Mouse (Mus musculus) stomach, embryonic 16.5 days (tissue): ENCODE results near the gene Stradb. TPM values are rescaled to one million over a fixed set of nuclear protein-coding genes. Genes with fewer than 3 reads are reported as not detected.

Source experiments
- ATAC-seq: fragments of 200-750 bp; cut with Nextera tagmentation; 2 replicates; pipeline ENCODE4 v1.8.0; 2017; ENCODE audit warnings: moderate number of reproducible peaks, moderate TSS enrichment; ENCODE audit not compliant: insufficient read depth, low FRiP score
- H3K27ac ChIP-seq: fragments of 300-500 bp; sonication (generic); 2 replicates; pipeline ENCODE4 v1.5.1; 2014; ENCODE audit warnings: low read length
- H3K27me3 ChIP-seq: fragments of 300-500 bp; sonication (generic); 2 replicates; pipeline ENCODE4 v1.6.1; 2014; ENCODE audit warnings: low read length, control low read depth, mixed read lengths; ENCODE audit not compliant: control insufficient read depth, insufficient read depth
- H3K36me3 ChIP-seq: fragments of 300-500 bp; sonication (generic); 2 replicates; pipeline ENCODE4 v1.6.1; 2014; ENCODE audit warnings: low read length; ENCODE audit not compliant: control insufficient read depth, insufficient read depth
- H3K4me1 ChIP-seq: fragments of 300-500 bp; sonication (generic); 2 replicates; pipeline ENCODE4 v1.6.1; 2014; ENCODE audit warnings: low read length, control low read depth, mixed read lengths; ENCODE audit not compliant: control insufficient read depth, insufficient read depth
- H3K4me2 ChIP-seq: fragments of 300-500 bp; sonication (generic); 2 replicates; pipeline ENCODE4 v1.6.1; 2014; ENCODE audit warnings: low read depth, low read length, mixed read lengths
- H3K4me3 ChIP-seq: fragments of 300-500 bp; sonication (generic); replicated peaks from 2 replicates; pipeline ENCODE4 v1.5.1; 2014; ENCODE audit warnings: mild to moderate bottlenecking, low read length
- H3K9ac ChIP-seq: fragments of 300-500 bp; sonication (generic); 2 replicates; pipeline ENCODE4 v1.6.1; 2014; ENCODE audit warnings: low read length
- H3K9me3 ChIP-seq: fragments of 300-500 bp; sonication (generic); replicated peaks from 2 replicates; pipeline ENCODE4 v1.6.1; 2016; ENCODE audit warnings: low read length, control low read depth; ENCODE audit not compliant: control insufficient read depth
- WGBS: fragments of 180-500 bp; shearing (Covaris S2); extraction: QIAGEN DNeasy Blood & Tissue Kit; methylation state at CpG from one replicate; pipeline ENCODE4 v1.1.7; 2014; 5-methylcytosine and 5-hydroxymethylcytosine counted together
- polyA plus RNA-seq: library from polyadenylated mRNA; unstranded; fragments of >200 nt; fragmentation: Nextera tagmentation; extraction: Ambion mirVana; gene quantifications from 2 replicates; pipeline ENCODE4 v1.2.1, GENCODE M21; 2015

Gene Stradb
- polyA plus RNA-seq, 1 experiment from 2014 or later = 23.3 TPM

GRCm38 (mm10) chr1:58972851-58973365, 414 bp upstream of the Stradb start:
- H3K36me3 ChIP-seq = no peaks in the 10 kb centered on the region
- H3K9ac ChIP-seq = peak overlapping the region; percentile 86
- H3K4me3 ChIP-seq = peak overlapping the region; percentile 97
- WGBS = under 1% methylated on average over 28 of the region's 28 CpGs
- H3K4me1 ChIP-seq = peaks cover 23% of the 10 kb centered on the region
- no peaks in the 10 kb centered on the region for H3K9me3 ChIP-seq
- ATAC-seq = peak; percentile 14
- peak overlapping the region; percentile 70 for H3K27ac ChIP-seq
- no peaks in the 10 kb centered on the region for H3K27me3 ChIP-seq
- H3K4me2 ChIP-seq = peak overlapping the region; percentile 62

- Histone ChIP-seq H3K9ac (no peak overlapping the region), H3K4me2 (no peak overlapping the region), H3K4me1 (no peaks in the 10 kb centered on the region), H3K27ac (no peak overlapping the region), H3K36me3 (peaks cover 8% of the 10 kb centered on the region; the same call in 1 of the 2 replicates), H3K27me3 (no peaks in the 10 kb centered on the region), H3K4me3 (no peak overlapping the region), H3K9me3 (no peaks in the 10 kb centered on the region)
- ATAC-seq = no peak
- 89% methylated on average over 3 of the region's 3 CpGs for WGBS
Measured at GRCm38 (mm10) chr1:58982276-58982675, 9.0 kb downstream of the Stradb start.

- WGBS = 83% methylated on average over 5 of the region's 5 CpGs
- no peaks in the 10 kb centered on the region for H3K4me1 ChIP-seq
- H3K9me3 ChIP-seq = no peaks in the 10 kb centered on the region
- no peak overlapping the region for H3K27ac ChIP-seq
- no peak for ATAC-seq
- H3K4me2 ChIP-seq = no peak overlapping the region
- no peaks in the 10 kb centered on the region for H3K27me3 ChIP-seq
- peaks cover 8% of the 10 kb centered on the region; the same call in 1 of the 2 replicates for H3K36me3 ChIP-seq
- H3K4me3 ChIP-seq = no peak overlapping the region
- H3K9ac ChIP-seq = no peak overlapping the region
Measured at GRCm38 (mm10) chr1:58984586-58984985, 11.3 kb downstream of the Stradb start.

GRCm38 (mm10) chr1:58993144-58993543, 19.8 kb downstream of the Stradb start:
- no peak overlapping the region for H3K9ac ChIP-seq
- no peak overlapping the region for H3K4me2 ChIP-seq
- no peak overlapping the region for H3K27ac ChIP-seq
- H3K9me3 ChIP-seq = no peaks in the 10 kb centered on the region
- no peak for ATAC-seq
- no peak overlapping the region for H3K4me3 ChIP-seq
- H3K4me1 ChIP-seq = no peaks in the 10 kb centered on the region
- WGBS = 74% methylated on average over 7 of the region's 7 CpGs
- no peaks in the 10 kb centered on the region for H3K27me3 ChIP-seq
- no peaks in the 10 kb centered on the region for H3K36me3 ChIP-seq

- H3K4me3 ChIP-seq = no peak overlapping the region
- H3K4me2 ChIP-seq = no peak overlapping the region
- H3K27me3 ChIP-seq = no peaks in the 10 kb centered on the region
- no peaks in the 10 kb centered on the region for H3K9me3 ChIP-seq
- H3K36me3 ChIP-seq = no peaks in the 10 kb centered on the region
- H3K27ac ChIP-seq = no peak overlapping the region
- WGBS = 21% methylated on average over 1 of the region's 1 CpGs
- no peak overlapping the region for H3K9ac ChIP-seq
- H3K4me1 ChIP-seq = no peaks in the 10 kb centered on the region
- no peak for ATAC-seq
Measured at GRCm38 (mm10) chr1:58993723-58994122, 20.4 kb downstream of the Stradb start.

- 87% methylated on average over 5 of the region's 5 CpGs for WGBS
- no peak for ATAC-seq
- Histone ChIP-seq H3K4me3 (no peak overlapping the region), H3K9ac (no peak overlapping the region), H3K27me3 (no peaks in the 10 kb centered on the region), H3K9me3 (no peaks in the 10 kb centered on the region), H3K36me3 (no peaks in the 10 kb centered on the region), H3K27ac (no peak overlapping the region), H3K4me2 (no peak overlapping the region), H3K4me1 (no peaks in the 10 kb centered on the region)
Measured at GRCm38 (mm10) chr1:58995313-58995712, 22.0 kb downstream of the Stradb start.

- no peak overlapping the region for H3K4me3 ChIP-seq
- no peak overlapping the region for H3K27ac ChIP-seq
- no peaks in the 10 kb centered on the region for H3K36me3 ChIP-seq
- 25% methylated on average over 4 of the region's 4 CpGs for WGBS
- no peaks in the 10 kb centered on the region for H3K27me3 ChIP-seq
- no peaks in the 10 kb centered on the region for H3K9me3 ChIP-seq
- ATAC-seq = no peak
- H3K9ac ChIP-seq = no peak overlapping the region
- no peak overlapping the region for H3K4me2 ChIP-seq
- H3K4me1 ChIP-seq = no peaks in the 10 kb centered on the region
Measured at GRCm38 (mm10) chr1:59009250-59009649, 35.9 kb downstream of the Stradb start.

- ATAC-seq = no peak
- WGBS = 60% methylated on average over 3 of the region's 3 CpGs
Measured at GRCm38 (mm10) chr1:59021556-59021955, 48.2 kb downstream of the Stradb start.

GRCm38 (mm10) chr1:59037723-59038122, 64.4 kb downstream of the Stradb start:
- Histone ChIP-seq H3K9ac (no peak overlapping the region), H3K4me2 (no peak overlapping the region), H3K27ac (no peak overlapping the region), H3K4me3 (no peak overlapping the region), H3K36me3 (no peaks in the 10 kb centered on the region), H3K9me3 (no peaks in the 10 kb centered on the region), H3K4me1 (no peaks in the 10 kb centered on the region), H3K27me3 (no peaks in the 10 kb centered on the region)
- 79% methylated on average over 5 of the region's 5 CpGs for WGBS
- no peak for ATAC-seq

More at GRCm38 (mm10) chr1:59021556-59021955, 48.2 kb downstream of the Stradb start:
- H3K4me2 ChIP-seq = no peak overlapping the region
- H3K27me3 ChIP-seq = no peaks in the 10 kb centered on the region
- H3K36me3 ChIP-seq = no peaks in the 10 kb centered on the region
- H3K27ac ChIP-seq = no peak overlapping the region
- no peak overlapping the region for H3K9ac ChIP-seq
- H3K9me3 ChIP-seq = no peaks in the 10 kb centered on the region
- H3K4me1 ChIP-seq = no peaks in the 10 kb centered on the region
- no peak overlapping the region for H3K4me3 ChIP-seq
